In genomic region chr9:49593951-49594536, GRCm38 (mm10) we compare ENCODE assay signal across 8 mouse cellular contexts.
DNase-seq lines count a peak whose midpoint lies in the region; ATAC-seq lines count a peak whose summit lies in the region.

No protein-coding gene starts in this region.

- no peaks in the 10 kb centered on the region for H3K9me3 ChIP-seq in hindbrain, embryonic 10.5 days
- H3K9me3 ChIP-seq in hindbrain, embryonic 16.5 days (ENCODE audit: control insufficient read depth, low read length), result no peaks in the 10 kb centered on the region
- no peaks in the 10 kb centered on the region for H3K9me3 ChIP-seq in hindbrain, embryonic 15.5 days
- no peaks in the 10 kb centered on the region for H3K9me3 ChIP-seq in stomach, embryonic 15.5 days

- H3K36me3 ChIP-seq in hindbrain, embryonic 10.5 days, result no peaks in the 10 kb centered on the region
- H3K36me3 ChIP-seq in hindbrain, embryonic 16.5 days (ENCODE audit: control insufficient read depth, insufficient read depth, low read length), result no peaks in the 10 kb centered on the region
- no peaks in the 10 kb centered on the region for H3K36me3 ChIP-seq in hindbrain, embryonic 15.5 days
- no peaks in the 10 kb centered on the region for H3K36me3 ChIP-seq in stomach, embryonic 15.5 days

- WGBS in hindbrain, embryonic 10.5 days, result 43% methylated on average over 10 of the region's 10 CpGs
- 31% methylated on average over 10 of the region's 10 CpGs for WGBS in hindbrain, embryonic 16.5 days
- 33% methylated on average over 10 of the region's 10 CpGs for WGBS in hindbrain, embryonic 15.5 days
- 36% methylated on average over 10 of the region's 10 CpGs for whole genome bisulfite sequencing in stomach, embryonic 15.5 days

- no peak overlapping the region for H3K27ac ChIP-seq in hindbrain, embryonic 10.5 days
- no peak overlapping the region for H3K27ac ChIP-seq in hindbrain, embryonic 16.5 days (ENCODE audit: low read depth, low read length)
- peak overlapping the region; percentile 70; the same call in 1 of the 2 replicates for H3K27ac ChIP-seq in hindbrain, embryonic 15.5 days (replicated peaks)
- no peak overlapping the region for H3K27ac ChIP-seq in stomach, embryonic 15.5 days

- H3K4me2 ChIP-seq in hindbrain, embryonic 16.5 days (ENCODE audit: low read length), result no peak overlapping the region
- no peak overlapping the region for H3K4me2 ChIP-seq in hindbrain, embryonic 15.5 days
- H3K4me2 ChIP-seq in stomach, embryonic 15.5 days, result no peak overlapping the region

- no peak for ATAC-seq in hindbrain, embryonic 16.5 days
- no peak for ATAC-seq in hindbrain, embryonic 15.5 days (ENCODE audit: low FRiP score, low read depth)
- ATAC-seq in stomach, embryonic 15.5 days (ENCODE audit: insufficient read depth, low FRiP score, low read depth), result peak; percentile 39; the same call in 1 of the 2 replicates

- no peaks in the 10 kb centered on the region for H3K27me3 ChIP-seq in hindbrain, embryonic 10.5 days (ENCODE audit: insufficient read depth, poor library complexity, severe bottlenecking)
- H3K27me3 ChIP-seq in hindbrain, embryonic 16.5 days (replicated peaks; ENCODE audit: control insufficient read depth, insufficient read depth, low read length), result no peaks in the 10 kb centered on the region
- H3K27me3 ChIP-seq in hindbrain, embryonic 15.5 days, result no peaks in the 10 kb centered on the region
- no peaks in the 10 kb centered on the region for H3K27me3 ChIP-seq in stomach, embryonic 15.5 days (replicated peaks)

- H3K4me3 ChIP-seq in hindbrain, embryonic 10.5 days, result no peak overlapping the region
- no peak overlapping the region for H3K4me3 ChIP-seq in hindbrain, embryonic 16.5 days (ENCODE audit: low read length)
- no peak overlapping the region for H3K4me3 ChIP-seq in hindbrain, embryonic 15.5 days
- no peak overlapping the region for H3K4me3 ChIP-seq in stomach, embryonic 15.5 days (replicated peaks)

- no peak overlapping the region for H3K9ac ChIP-seq in hindbrain, embryonic 16.5 days (ENCODE audit: low read depth, low read length)
- H3K9ac ChIP-seq in hindbrain, embryonic 15.5 days, result no peak overlapping the region
- H3K9ac ChIP-seq in stomach, embryonic 15.5 days, result no peak overlapping the region

- peaks cover 44% of the 10 kb centered on the region for H3K4me1 ChIP-seq in hindbrain, embryonic 10.5 days (replicated peaks)
- peaks cover 63% of the 10 kb centered on the region for H3K4me1 ChIP-seq in hindbrain, embryonic 16.5 days (ENCODE audit: control insufficient read depth, insufficient read depth, low read depth, low read length)
- H3K4me1 ChIP-seq in hindbrain, embryonic 15.5 days (replicated peaks), result peaks cover 81% of the 10 kb centered on the region
- peaks cover 11% of the 10 kb centered on the region; the same call in 1 of the 2 replicates for H3K4me1 ChIP-seq in stomach, embryonic 15.5 days

- peak; percentile 49 for DNase-seq in hindbrain, embryonic 10.5 days (ENCODE audit: low spot score)
- peak; percentile 4 for DNase-seq in urinary bladder, postnatal 25 days (ENCODE audit: low spot score)
- no peak for DNase-seq in urinary bladder, postnatal 4 days (ENCODE audit: low spot score in 2 of 2)
- DNase-seq in thymus, postnatal 10 days (ENCODE audit: low spot score in 2 of 2), result no peak
- no peak for DNase-seq in ovary, postnatal 36 days (ENCODE audit: low spot score)

Comparison
In these comparisons a context has a peak if more than half of its experiments do, and no peak if none do; other contexts are left out.
1. DNase-seq: peak in hindbrain, embryonic 10.5 days (single experiment) and urinary bladder, postnatal 25 days (single experiment); none in urinary bladder, postnatal 4 days (0 of 2), thymus, postnatal 10 days (0 of 2) and ovary, postnatal 36 days (single experiment).